Mouse (Mus musculus) cortical plate, adult 2 months (tissue): ENCODE measurements around the gene Rai1.

Source experiments
- CTCF ChIP-seq: fragments of 200-500 bp; IDR thresholded peaks from 2 replicates; pipeline ENCODE4 v1.5.1; 2011; ENCODE audit warnings: mild to moderate bottlenecking, control low read depth, low read length; ENCODE audit not compliant: insufficient read depth; ENCODE audit errors: extremely low read depth
- POLR2A ChIP-seq: fragments of 200-500 bp; IDR thresholded peaks from 2 replicates; pipeline ENCODE4 v1.6.1; 2011; ENCODE audit warnings: mild to moderate bottlenecking, low read length, control low read depth; ENCODE audit not compliant: insufficient read depth; ENCODE audit errors: extremely low read depth

- TF ChIP-seq CTCF, result no peak
- no peak for TF ChIP-seq POLR2A
These were observed 38.3 kb downstream of the Rai1 start for GRCm38 (mm10) chr11:60143086-60143485.
